Mouse (Mus musculus): ENCODE measurements around the gene Yeats4.
"Not testable (repeated sequence)": the region's sequence is repeated elsewhere in the genome, so short reads cannot be mapped to it uniquely, and the experiment has no call there.

DNA sequence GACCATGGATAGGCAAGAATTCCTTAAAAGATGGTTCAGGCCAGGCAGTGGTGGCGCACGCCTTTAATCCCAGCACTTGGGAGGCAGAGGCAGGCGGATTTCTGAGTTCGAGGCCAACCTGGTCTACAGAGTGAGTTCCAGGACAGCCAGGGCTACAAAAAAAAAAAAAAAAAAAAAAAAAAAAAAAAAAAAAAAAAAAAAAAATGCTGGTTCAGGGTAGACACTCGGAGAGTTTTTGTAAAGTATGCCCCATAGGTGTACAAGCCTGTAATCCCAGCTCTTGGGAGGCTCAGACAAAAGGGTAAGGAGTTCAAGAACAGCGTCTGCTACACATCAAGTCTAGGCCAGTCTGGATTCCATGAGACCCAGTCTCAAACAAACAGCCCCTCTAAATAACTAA, 15.5 kb downstream of the Yeats4 start:
- TF ChIP-seq POLR2A (IDR thresholded peaks at IDR 0.05; ENCODE audit: borderline replicate concordance, control insufficient read depth, low read depth, low read length); CTCF (IDR thresholded peaks at IDR 0.05; ENCODE audit: control insufficient read depth, insufficient read depth, low read length): not testable (repeated sequence)

Measured in bone marrow, adult 2 months (tissue).